Mouse (Mus musculus) lung, postnatal 0 days (tissue): ENCODE measurements around the gene Gpr34.

ENCODE experiments used
- CTCF ChIP-seq: IDR thresholded peaks from 2 replicates; pipeline ENCODE4 v1.5.1; 2016; ENCODE audit warnings: antibody characterized with exemption, mild to moderate bottlenecking
- EP300 ChIP-seq: IDR thresholded peaks from 2 replicates; pipeline ENCODE4 v1.6.1; 2016; ENCODE audit warnings: antibody characterized with exemption, mild to moderate bottlenecking, control low read depth

DNA sequence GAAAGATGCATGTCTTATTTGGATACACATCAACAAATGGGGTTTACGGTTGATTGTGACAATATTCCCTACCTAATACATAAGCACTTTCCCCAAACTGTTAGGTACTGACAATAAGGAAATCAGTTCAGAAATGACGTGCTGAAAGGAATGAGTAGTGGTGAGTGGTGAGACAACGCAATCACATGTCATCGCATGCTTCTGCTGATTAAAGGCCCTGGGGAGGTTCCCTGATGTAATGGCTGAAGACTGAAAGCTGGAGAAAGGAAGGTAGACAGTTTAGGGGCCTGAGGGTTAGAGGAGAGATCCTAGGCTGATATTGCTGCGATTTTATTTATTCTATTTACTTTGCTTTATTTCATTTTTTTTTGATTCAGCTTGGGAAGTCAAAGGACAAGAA is 20.8 kb upstream of the Gpr34 start:
- no peak for TF ChIP-seq CTCF
- TF ChIP-seq EP300: no peak
